Mouse (Mus musculus) C2C12 (cell line): ENCODE measurements at regions not wholly inside any gene's neighbourhood (a gene's known extent, or its start where the extent isn't known, plus 50 kb on each side); places are given as distances from the start of the nearest gene placed in this dataset.

Source experiments
- H3K27me3 ChIP-seq: one replicate; pipeline ENCODE4 v1.6.1; 2011; ENCODE audit not compliant: control insufficient read depth, insufficient read depth, insufficient read length
- H3K36me3 ChIP-seq: one replicate; pipeline ENCODE4 v1.6.1; 2011; ENCODE audit not compliant: control insufficient read depth, insufficient read depth
- H3K4me3 ChIP-seq: one replicate; pipeline ENCODE4 v1.5.1; 2011; ENCODE audit warnings: mild to moderate bottlenecking, control low read depth; ENCODE audit not compliant: poor library complexity, insufficient read depth, severe bottlenecking
- H3K79me2 ChIP-seq: one replicate; pipeline ENCODE4 v1.6.1; 2011; ENCODE audit not compliant: control insufficient read depth, insufficient read depth
- H3K79me3 ChIP-seq: one replicate; pipeline ENCODE4 v1.6.1; 2011; ENCODE audit warnings: low read depth, control low read depth
- H3ac ChIP-seq: one replicate; pipeline ENCODE3; 2011; ENCODE audit warnings: low read depth; ENCODE audit not compliant: control insufficient read depth, insufficient read length
- CEBPB ChIP-seq: IDR thresholded peaks from one replicate; pipeline ENCODE4 v1.6.1; 2011; ENCODE audit warnings: low read depth, mild to moderate bottlenecking, control low read depth, moderate library complexity
- CTCF ChIP-seq: IDR thresholded peaks from one replicate; pipeline ENCODE4 v1.5.1; 2011; ENCODE audit not compliant: control insufficient read depth, insufficient read depth, insufficient read length
- FOSL1 ChIP-seq: IDR thresholded peaks from one replicate; pipeline ENCODE4 v1.8.0; 2011; ENCODE audit warnings: mild to moderate bottlenecking, low read length; ENCODE audit not compliant: poor library complexity, insufficient read depth, severe bottlenecking
- MAX ChIP-seq: IDR thresholded peaks from one replicate; pipeline ENCODE4 v1.6.1; 2011; ENCODE audit warnings: mild to moderate bottlenecking, control low read depth
- MYOD1 ChIP-seq: IDR thresholded peaks from one replicate; pipeline ENCODE4 v1.6.1; 2011; ENCODE audit warnings: low read depth; ENCODE audit not compliant: control insufficient read depth, insufficient read length
- MYOG ChIP-seq: IDR thresholded peaks from one replicate; pipeline ENCODE4 v1.6.1; 2011; ENCODE audit not compliant: control insufficient read depth, insufficient read length; ENCODE audit errors: extremely low read depth
- USF1 ChIP-seq: IDR thresholded peaks from one replicate; pipeline ENCODE4 v1.6.1; 2011; ENCODE audit warnings: low read depth, mild to moderate bottlenecking, control low read depth, moderate library complexity

- Histone ChIP-seq H3K79me2 (no peaks in the 10 kb centered on the region), H3K79me3 (no peaks in the 10 kb centered on the region), H3K4me3 (no peak overlapping the region), H3K36me3 (no peaks in the 10 kb centered on the region), H3ac (no peak overlapping the region), H3K27me3 (no peaks in the 10 kb centered on the region)
- TF ChIP-seq USF1: no peak
- no peak for TF ChIP-seq MAX
These were observed 184.3 kb downstream of the Katnal1 start for GRCm38 (mm10) chr5:148744676-148745391.

GRCm38 (mm10) chr5:148742158-148742835 is 186.8 kb downstream of the Katnal1 start:
- H3K27me3 ChIP-seq: no peaks in the 10 kb centered on the region
- H3K4me3 ChIP-seq: no peak overlapping the region
- H3K79me3 ChIP-seq: no peaks in the 10 kb centered on the region
- no peaks in the 10 kb centered on the region for H3K36me3 ChIP-seq
- no peak overlapping the region for H3ac ChIP-seq
- TF ChIP-seq MYOG (no peak), FOSL1 (no peak), MAX (no peak), USF1 (no peak), CEBPB (no peak), CTCF (no peak), MYOD1 (no peak)
- H3K79me2 ChIP-seq: no peaks in the 10 kb centered on the region

- no peak overlapping the region for H3ac ChIP-seq
- no peaks in the 10 kb centered on the region for H3K79me2 ChIP-seq
- H3K4me3 ChIP-seq: no peak overlapping the region
- H3K79me3 ChIP-seq: no peaks in the 10 kb centered on the region
- no peaks in the 10 kb centered on the region for H3K27me3 ChIP-seq
- TF ChIP-seq FOSL1 (no peak), MAX (no peak), CTCF (no peak), MYOG (no peak), USF1 (no peak), MYOD1 (no peak), CEBPB (no peak)
- H3K36me3 ChIP-seq: no peaks in the 10 kb centered on the region
These were observed 187.7 kb downstream of the Katnal1 start for GRCm38 (mm10) chr5:148741267-148742004.

- H3K79me2 ChIP-seq: no peaks in the 10 kb centered on the region
- no peaks in the 10 kb centered on the region for H3K36me3 ChIP-seq
- TF ChIP-seq FOSL1 (no peak), MAX (no peak), MYOG (no peak), CTCF (no peak), CEBPB (no peak), MYOD1 (no peak), USF1 (no peak)
- no peak overlapping the region for H3ac ChIP-seq
- no peaks in the 10 kb centered on the region for H3K79me3 ChIP-seq
- H3K27me3 ChIP-seq: no peaks in the 10 kb centered on the region
- H3K4me3 ChIP-seq: no peak overlapping the region
These were observed 188.0 kb upstream of the Ubl3 start for GRCm38 (mm10) chr5:148740366-148741266.

- Histone ChIP-seq H3K79me3 (no peaks in the 10 kb centered on the region), H3ac (no peak overlapping the region), H3K27me3 (no peaks in the 10 kb centered on the region), H3K4me3 (no peak overlapping the region), H3K36me3 (no peaks in the 10 kb centered on the region), H3K79me2 (no peaks in the 10 kb centered on the region)
- TF ChIP-seq FOSL1 (no peak), CEBPB (no peak), MYOG (no peak), MAX (no peak), MYOD1 (no peak), CTCF (no peak), USF1 (no peak)
These were observed 187.1 kb upstream of the Ubl3 start for GRCm38 (mm10) chr5:148739672-148740071.
